Mouse (Mus musculus): ENCODE data around the gene Cog4. TPM values are rescaled to one million over a fixed set of nuclear protein-coding genes. Genes with fewer than 3 reads are reported as not detected.

The Cog4 gene
- 31.1 and 42.8 TPM in 2 replicates for total RNA-seq (2023)

GRCm38 (mm10) chr8:110846405-110847170, at the start of gene Cog4, which contains the start of gene Sf3b3:
Cog4 (plus strand) TSS chr8:110846600.
Sf3b3 (minus strand) TSS chr8:110846787.

GRCm38 (mm10) chr8:110805669-110806068, 40.7 kb upstream of the Cog4 start, which contains the start of gene Il34:
Il34 (minus strand) TSS chr8:110805924.

GRCm38 (mm10) chr8:110901839-110902578, 55.6 kb downstream of the Cog4 start, which contains the start of gene Fuk:
Fuk (minus strand) TSS chr8:110902488.

GRCm38 (mm10) chr8:110919341-110920031, 73.1 kb downstream of the Cog4 start, which contains the start of gene St3gal2:
St3gal2 (plus strand) TSS chr8:110919922.

Other genes with a start within 250 kb of the Cog4 start
- 26.9 and 39.1 TPM in 2 replicates for gene Vac14, start 228.0 kb upstream of the Cog4 start, total RNA-seq (2023)
- gene Mtss1l, start 125.1 kb upstream of the Cog4 start, total RNA-seq (2023), result 0.54 and 1.00 TPM in 2 replicates
- not detected in 2 replicates for gene Il34, start 40.7 kb upstream of the Cog4 start, total RNA-seq (2023)
- 53.5 and 66.2 TPM in 2 replicates for gene Sf3b3, start 187 bp downstream of the Cog4 start, total RNA-seq (2023)
- 7.5 and 8.5 TPM in 2 replicates for gene Fuk, start 55.9 kb downstream of the Cog4 start, total RNA-seq (2023)
- 31.8 and 34.4 TPM in 2 replicates for gene St3gal2, start 73.3 kb downstream of the Cog4 start, total RNA-seq (2023)
- gene Ddx19a, start 151.2 kb downstream of the Cog4 start, total RNA-seq (2023), result 31.7 and 33.6 TPM in 2 replicates
- 6.4 and 9.7 TPM in 2 replicates for gene Ddx19b, start 185.2 kb downstream of the Cog4 start, total RNA-seq (2023)
- 25.9 and 32.6 TPM in 2 replicates for gene Aars, start 186.5 kb downstream of the Cog4 start, total RNA-seq (2023)
- gene Exosc6, start 209.7 kb downstream of the Cog4 start, total RNA-seq (2023), result 0.50 and 4.2 TPM in 2 replicates
- gene Clec18a, start 245.8 kb downstream of the Cog4 start, total RNA-seq (2023), result not detected in 2 replicates
- gene Pdpr, start 248.0 kb downstream of the Cog4 start, total RNA-seq (2023), result 8.6 and 17.3 TPM in 2 replicates

All from neutrophil, adult 65 days (primary cell).